8 mouse cellular contexts compared by ENCODE assay signal in genomic region chr13:92611254-92611784, GRCm38 (mm10). TPM values are rescaled to one million over a fixed set of nuclear protein-coding genes. Genes with fewer than 3 reads are reported as not detected.
A peak's percentile ranks its signal among the peaks of the same experiment; 100 is the strongest.
DNase-seq lines count a peak whose midpoint lies in the region; ATAC-seq lines count a peak whose summit lies in the region.
"Had no signal": no experiment of that assay in that cellular context is flagged by ENCODE, and none has a peak within 500 bp of the region (broad histone marks: within the 10 kb centered on the region; RNA-seq: fewer than 3 reads in every experiment).

No protein-coding gene starts in this region.

- H3K9ac ChIP-seq in forebrain, embryonic 15.5 days (replicated peaks): peak overlapping the region; percentile 69
- H3K9ac ChIP-seq in liver, embryonic 12.5 days: peak overlapping the region; percentile 94
- peak overlapping the region; percentile 94 for H3K9ac ChIP-seq in stomach, embryonic 16.5 days (ENCODE audit: low read length)

- H3K4me3 ChIP-seq in forebrain, embryonic 15.5 days: peak overlapping the region; percentile 72
- H3K4me3 ChIP-seq in liver, embryonic 12.5 days: peak overlapping the region; percentile 91
- peak overlapping the region; percentile 83 for H3K4me3 ChIP-seq in stomach, embryonic 16.5 days (replicated peaks; ENCODE audit: low read length)

- H3K27ac ChIP-seq in forebrain, embryonic 15.5 days (replicated peaks): peak overlapping the region; percentile 51
- peak overlapping the region; percentile 94 for H3K27ac ChIP-seq in liver, embryonic 12.5 days
- peak overlapping the region; percentile 84 for H3K27ac ChIP-seq in stomach, embryonic 16.5 days (ENCODE audit: low read length)

- H3K36me3 ChIP-seq in forebrain, embryonic 15.5 days: no peaks in the 10 kb centered on the region
- peaks cover 20% of the 10 kb centered on the region for H3K36me3 ChIP-seq in liver, embryonic 12.5 days
- no peaks in the 10 kb centered on the region for H3K36me3 ChIP-seq in stomach, embryonic 16.5 days (ENCODE audit: control insufficient read depth, insufficient read depth, low read length)

- under 1% methylated on average over 43 of the region's 43 CpGs for WGBS in forebrain, embryonic 15.5 days
- under 1% methylated on average over 43 of the region's 43 CpGs for WGBS in liver, embryonic 12.5 days (ENCODE audit: insufficient replicate concordance)
- WGBS in stomach, embryonic 16.5 days: under 1% methylated on average over 43 of the region's 43 CpGs

- DNase-seq in layer of hippocampus, postnatal 14 days (ENCODE audit: low spot score in 2 of 2): peak; percentile 35 to 46
- no peak for DNase-seq in layer of hippocampus, postnatal 25 days (ENCODE audit: extremely low spot score in 1 of 2, low spot score in 1 of 2)
- peak; percentile 50 for DNase-seq in brain, adult 2 months (ENCODE audit: low read depth, low spot score)
- no peak for DNase-seq in cerebellum, adult 9-11 months

- no peaks in the 10 kb centered on the region for H3K27me3 ChIP-seq in forebrain, embryonic 15.5 days
- H3K27me3 ChIP-seq in liver, embryonic 12.5 days (replicated peaks): no peaks in the 10 kb centered on the region
- no peaks in the 10 kb centered on the region for H3K27me3 ChIP-seq in stomach, embryonic 16.5 days (ENCODE audit: control insufficient read depth, insufficient read depth, low read length)

- H3K4me1 ChIP-seq in forebrain, embryonic 15.5 days: peaks cover 27% of the 10 kb centered on the region
- peaks cover 53% of the 10 kb centered on the region for H3K4me1 ChIP-seq in liver, embryonic 12.5 days
- H3K4me1 ChIP-seq in stomach, embryonic 16.5 days (ENCODE audit: control insufficient read depth, insufficient read depth, low read length): peaks cover 21% of the 10 kb centered on the region

- H3K9me3 ChIP-seq in forebrain, embryonic 15.5 days: no peaks in the 10 kb centered on the region
- no peaks in the 10 kb centered on the region for H3K9me3 ChIP-seq in liver, embryonic 12.5 days (replicated peaks)
- H3K9me3 ChIP-seq in stomach, embryonic 16.5 days (replicated peaks; ENCODE audit: control insufficient read depth, low read length): no peaks in the 10 kb centered on the region

- ATAC-seq in forebrain, embryonic 15.5 days (replicated peaks): peak; percentile 71
- ATAC-seq in liver, embryonic 12.5 days: peak; percentile 74
- ATAC-seq in stomach, embryonic 16.5 days (ENCODE audit: insufficient read depth, low FRiP score): peak; percentile 28

- H3K4me2 ChIP-seq in forebrain, embryonic 15.5 days (replicated peaks): peak overlapping the region; percentile 85
- peak overlapping the region; percentile 92 for H3K4me2 ChIP-seq in liver, embryonic 12.5 days
- peak overlapping the region; percentile 94 for H3K4me2 ChIP-seq in stomach, embryonic 16.5 days (ENCODE audit: low read depth, low read length)

RNA-seq across cellular contexts. Expression of gene Serinc5, which starts 0.4 kb away (rescaled TPM):
- total RNA-seq in layer of hippocampus, postnatal 14 days (2021): 10 to 100 TPM; 70.0 to 72.2 TPM
- 10 to 100 TPM; 71.1 to 78.5 TPM for total RNA-seq in layer of hippocampus, postnatal 25 days (2021)
- 22.5 and 23.1 TPM in 2 replicates for polyA plus RNA-seq in forebrain, embryonic 15.5 days (2015; fragmentation: Nextera tagmentation; extraction: Ambion mirVana)
- 26.7 and 27.6 TPM in 2 replicates for polyA plus RNA-seq in liver, embryonic 12.5 days (2016; fragmentation: Nextera tagmentation; extraction: Ambion mirVana)
- polyA plus RNA-seq in stomach, embryonic 16.5 days (2015; fragmentation: Nextera tagmentation; extraction: Ambion mirVana): 29.9 and 30.8 TPM in 2 replicates

RNA-seq across cellular contexts. Expression of gene Spz1, which starts 35.3 kb away (rescaled TPM):
- total RNA-seq in layer of hippocampus, postnatal 14 days (2021): not detected
- total RNA-seq in layer of hippocampus, postnatal 25 days (2021): not detected
- polyA plus RNA-seq in forebrain, embryonic 15.5 days (2015; fragmentation: Nextera tagmentation; extraction: Ambion mirVana): not detected in 2 replicates
- not detected in 2 replicates for polyA plus RNA-seq in liver, embryonic 12.5 days (2016; fragmentation: Nextera tagmentation; extraction: Ambion mirVana)
- not detected in 2 replicates for polyA plus RNA-seq in stomach, embryonic 16.5 days (2015; fragmentation: Nextera tagmentation; extraction: Ambion mirVana)
- polyA plus RNA-seq: frontal cortex, adult 2 months had no signal

Comparison
In these comparisons a context has a peak if more than half of its experiments do, and no peak if none do; other contexts are left out.
1. DNase-seq: peak in layer of hippocampus, postnatal 14 days (2 of 2) and brain, adult 2 months (single experiment); none in layer of hippocampus, postnatal 25 days (0 of 2) and cerebellum, adult 9-11 months (single experiment).
2. Peak in every context shown above with its lines, with median percentiles within 50 percentile points of each other: ATAC-seq, H3K27ac ChIP-seq, H3K4me2 ChIP-seq, H3K4me3 ChIP-seq and H3K9ac ChIP-seq.